Mouse (Mus musculus) left cerebral cortex, adult 2 months (tissue): ENCODE results near the gene Mctp1. TPM values are rescaled to one million over a fixed set of nuclear protein-coding genes. Genes with fewer than 3 reads are reported as not detected.

Source experiments
- DNase-seq, 2 experiments: peaks; one replicate each; pipeline ENCODE4 v3.0.0; 2021 to 2022; ENCODE audit warnings: low spot score in 2 of 2, mixed read lengths in 1 of 2; ENCODE audit errors: extremely low spot score in 1 of 2
- H3K27ac ChIP-seq: fragments of 200-600 bp; 2 replicates; pipeline ENCODE4 v1.8.1; 2022
- H3K4me3 ChIP-seq: fragments of 200-600 bp; 2 replicates; pipeline ENCODE4 v1.8.1; 2022
- CTCF ChIP-seq: fragments of 200-600 bp; IDR thresholded peaks from 2 replicates; pipeline ENCODE4 v1.8.1; 2022; ENCODE audit warnings: antibody characterized with exemption, mild to moderate bottlenecking, moderate library complexity
- intact Hi-C: fragments of 180-260 bp; cut with DNase I; formaldehyde crosslinking; loops from one replicate; pipeline ENCODE4 v1.15.1; 2025
- total RNA-seq, 2 experiments: library from RNA; stranded (reverse); gene quantifications; 2 replicates each; pipeline ENCODE4 v1.2.3; 2021

Mctp1 gene
- total RNA-seq, 2 experiments from 2014 or later, result 38.9 to 46.2 TPM

DNA sequence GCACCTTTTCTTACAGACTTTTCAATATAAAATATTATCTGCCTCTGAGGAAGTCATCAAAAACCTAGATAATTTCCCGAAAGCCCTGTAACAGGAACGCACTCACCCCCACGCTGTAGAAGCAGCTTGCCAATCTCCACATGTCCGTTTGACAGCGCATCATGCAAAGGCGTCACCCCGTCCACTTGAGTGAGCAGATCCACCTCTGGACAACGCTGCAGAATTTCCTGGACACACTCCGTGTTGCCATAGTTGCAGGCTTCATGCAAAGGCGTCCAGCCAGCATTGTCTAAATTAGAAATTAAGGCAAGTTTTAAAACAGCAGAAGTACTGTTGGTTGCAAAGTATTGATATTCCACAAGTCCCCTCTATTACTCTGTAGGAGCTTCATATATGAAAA, 662.1 kb downstream of the Mctp1 start:
- intact Hi-C loops, result loop anchor here (10.0 kb wide), 1 partner anchor 1138 kb away; no protein-coding TSS in a partner anchor
- Histone ChIP-seq H3K4me3 (peak overlapping the region; percentile 26), H3K27ac (peak overlapping the region; percentile 29; the same call in 1 of the 2 replicates)
- no peak for DNase-seq
- no peak for TF ChIP-seq CTCF

DNA sequence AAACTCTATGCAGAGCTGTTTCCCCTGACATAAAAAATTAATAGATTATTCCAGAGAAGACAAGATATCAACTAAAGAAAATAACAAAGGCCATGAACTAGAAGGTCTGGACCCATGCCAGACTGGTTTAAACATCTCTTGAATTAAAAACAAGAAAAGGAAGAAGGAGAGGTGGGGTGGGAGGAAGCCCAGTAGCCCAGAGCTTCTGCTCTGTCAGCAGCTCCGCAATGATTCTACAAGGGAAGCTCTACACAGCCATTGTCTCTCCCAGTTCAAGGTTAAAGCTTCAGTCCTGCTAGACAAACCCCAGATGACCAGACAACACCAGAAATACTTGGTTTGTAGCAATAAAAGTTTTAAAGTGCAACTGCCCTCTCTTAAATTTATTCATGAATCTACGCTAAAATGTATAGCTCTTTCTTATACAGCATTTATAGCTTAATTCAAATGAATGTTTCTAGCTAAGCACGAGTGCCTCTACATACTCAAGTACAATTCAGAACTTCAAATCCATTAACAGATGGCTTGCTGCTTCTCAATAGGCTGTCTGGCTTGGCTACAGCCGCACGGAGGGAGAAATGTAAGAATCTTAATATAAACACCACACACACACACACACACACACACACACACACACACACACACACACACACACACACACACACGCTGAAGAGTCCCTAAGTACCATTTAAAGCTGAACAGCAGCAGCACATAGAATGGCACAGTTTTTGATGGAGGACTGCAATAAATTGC, 663.0 kb downstream of the Mctp1 start:
- TF ChIP-seq CTCF, result no peak
- DNase-seq, result no peak
- intact Hi-C loops, result loop anchor here (10.0 kb wide), 1 partner anchor 1137 kb away; no protein-coding TSS in a partner anchor
- Histone ChIP-seq H3K27ac (peak overlapping the region; percentile 51), H3K4me3 (no peak overlapping the region)

GRCm38 (mm10) chr13:77048461-77048860, 664.1 kb downstream of the Mctp1 start:
- TF ChIP-seq CTCF, result no peak
- intact Hi-C loops, result loop anchor here (10.0 kb wide), 1 partner anchor 1136 kb away; no protein-coding TSS in a partner anchor
- H3K27ac ChIP-seq, result peak overlapping the region; percentile 29; the same call in 1 of the 2 replicates

GRCm38 (mm10) chr13:77049736-77050135, 665.4 kb downstream of the Mctp1 start:
- no peak for DNase-seq
- intact Hi-C loops, result loop anchor here (10.0 kb wide), 1 partner anchor 1135 kb away; no protein-coding TSS in a partner anchor
- H3K4me3 ChIP-seq, result no peak overlapping the region
- no peak overlapping the region for H3K27ac ChIP-seq
- no peak for TF ChIP-seq CTCF

More at GRCm38 (mm10) chr13:77048461-77048860, 664.1 kb downstream of the Mctp1 start:
- no peak overlapping the region for H3K4me3 ChIP-seq
- DNase-seq, result no peak

GRCm38 (mm10) chr13:77063221-77063620, 678.9 kb downstream of the Mctp1 start:
- Histone ChIP-seq H3K4me3 (no peak overlapping the region), H3K27ac (no peak overlapping the region)
- TF ChIP-seq CTCF, result no peak
- intact Hi-C loops, result no loop called here
- DNase-seq, result no peak

DNA sequence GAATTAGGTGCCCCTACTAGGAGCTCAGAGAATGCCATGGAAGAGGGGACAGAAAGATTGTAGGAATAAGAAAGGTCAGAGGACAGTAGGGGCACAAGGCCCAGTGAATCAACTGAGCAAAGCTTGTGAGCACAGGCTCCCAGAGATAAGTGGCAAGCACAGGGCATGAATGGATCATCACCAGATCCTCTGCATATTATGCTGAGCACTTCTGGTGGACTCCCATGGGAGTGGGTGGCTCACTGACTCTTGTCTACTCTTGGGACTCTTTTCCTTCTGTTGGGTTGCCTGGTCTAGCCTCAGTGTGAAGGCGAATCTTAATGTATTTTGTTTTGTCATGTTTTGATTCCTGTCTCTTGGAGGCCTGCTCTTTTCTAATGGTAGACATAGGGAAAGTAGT, 684.5 kb downstream of the Mctp1 start:
- intact Hi-C loops, result no loop called here
- Histone ChIP-seq H3K4me3 (no peak overlapping the region), H3K27ac (no peak overlapping the region)
- no peak for TF ChIP-seq CTCF
- no peak for DNase-seq

DNA sequence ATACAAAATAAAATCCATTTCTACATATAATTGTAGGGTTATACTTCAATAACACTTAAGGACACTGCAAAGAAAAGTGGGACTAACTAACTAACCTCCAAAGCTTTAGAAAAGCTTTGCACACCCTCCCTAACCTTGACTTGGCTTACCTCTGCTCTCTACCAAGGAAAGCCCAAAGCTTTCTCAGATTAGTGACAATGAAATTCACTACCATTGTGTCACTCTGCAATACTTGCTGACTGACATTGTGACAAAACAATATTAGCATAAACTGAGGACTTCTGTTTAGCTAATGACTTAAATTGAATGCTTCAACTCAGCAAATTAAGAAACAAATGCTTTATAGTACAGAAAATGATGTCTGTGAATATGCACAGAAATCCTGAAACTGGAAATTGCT, 687.7 kb downstream of the Mctp1 start:
- TF ChIP-seq CTCF, result no peak
- intact Hi-C loops, result no loop called here
- DNase-seq, result no peak
- Histone ChIP-seq H3K4me3 (no peak overlapping the region), H3K27ac (no peak overlapping the region)

Other genes starting within 250 kb of the Mctp1 start
- not detected for gene Fam81b, start 79.5 kb upstream of the Mctp1 start, total RNA-seq